Mouse (Mus musculus): ENCODE data around the gene Hmcn1.

Hmcn1 gene

GRCm38 (mm10) chr1:150776741-150777140, 216.5 kb downstream of the Hmcn1 start:
- DNase-seq (ENCODE audit: low spot score): no peak

GRCm38 (mm10) chr1:150775742-150776141, 217.5 kb downstream of the Hmcn1 start:
- DNase-seq (ENCODE audit: low spot score): no peak

- no peak for DNase-seq (ENCODE audit: low spot score)
These were observed 220.3 kb downstream of the Hmcn1 start for GRCm38 (mm10) chr1:150772958-150773357.

- no peak for DNase-seq (ENCODE audit: low spot score)
These were observed 222.2 kb downstream of the Hmcn1 start for GRCm38 (mm10) chr1:150770948-150771521.

- no peak for DNase-seq (ENCODE audit: low spot score)
These were observed 223.4 kb downstream of the Hmcn1 start for GRCm38 (mm10) chr1:150769836-150770235.

GRCm38 (mm10) chr1:150761678-150762077, 231.6 kb downstream of the Hmcn1 start:
- no peak for DNase-seq (ENCODE audit: low spot score)

GRCm38 (mm10) chr1:150760801-150761331, 232.4 kb downstream of the Hmcn1 start:
- DNase-seq (ENCODE audit: low spot score): no peak

- no peak for DNase-seq (ENCODE audit: low spot score)
These were observed 233.7 kb downstream of the Hmcn1 start for GRCm38 (mm10) chr1:150759476-150760079.

GRCm38 (mm10) chr1:150753920-150754319, 239.3 kb downstream of the Hmcn1 start:
- DNase-seq (ENCODE audit: low spot score): no peak

GRCm38 (mm10) chr1:150748783-150749182, 244.5 kb downstream of the Hmcn1 start:
- no peak for DNase-seq (ENCODE audit: low spot score)

GRCm38 (mm10) chr1:150747771-150748170, 245.5 kb downstream of the Hmcn1 start:
- DNase-seq (ENCODE audit: low spot score): no peak

- no peak for DNase-seq (ENCODE audit: low spot score)
These were observed 250.0 kb downstream of the Hmcn1 start for GRCm38 (mm10) chr1:150743097-150743843.

GRCm38 (mm10) chr1:150742376-150743087, 250.7 kb downstream of the Hmcn1 start:
- no peak for DNase-seq (ENCODE audit: low spot score)

- no peak for DNase-seq (ENCODE audit: low spot score)
These were observed 281.8 kb downstream of the Hmcn1 start for GRCm38 (mm10) chr1:150711438-150711837.

GRCm38 (mm10) chr1:150706502-150706901, 286.7 kb downstream of the Hmcn1 start:
- DNase-seq (ENCODE audit: low spot score): no peak

- DNase-seq (ENCODE audit: low spot score): no peak
These were observed 295.5 kb downstream of the Hmcn1 start for GRCm38 (mm10) chr1:150697749-150698148.

- no peak for DNase-seq (ENCODE audit: low spot score)
These were observed 311.2 kb downstream of the Hmcn1 start for GRCm38 (mm10) chr1:150682044-150682443.

- DNase-seq (ENCODE audit: low spot score): no peak
These were observed 311.8 kb downstream of the Hmcn1 start for GRCm38 (mm10) chr1:150681433-150681832.

- no peak for DNase-seq (ENCODE audit: low spot score)
These were observed 312.2 kb downstream of the Hmcn1 start for GRCm38 (mm10) chr1:150681006-150681405.

- no peak for DNase-seq (ENCODE audit: low spot score)
These were observed 312.9 kb downstream of the Hmcn1 start for GRCm38 (mm10) chr1:150680345-150680744.

GRCm38 (mm10) chr1:150645314-150645713, 347.9 kb downstream of the Hmcn1 start:
- DNase-seq (ENCODE audit: low spot score): no peak

- no peak for DNase-seq (ENCODE audit: low spot score)
These were observed 353.7 kb downstream of the Hmcn1 start for GRCm38 (mm10) chr1:150639522-150639921.

All from layer of hippocampus, adult 9-10 months (tissue).